Mouse (Mus musculus) neural tube, embryonic 13.5 days (tissue): ENCODE data around the gene Mrpl45. TPM values are rescaled to one million over a fixed set of nuclear protein-coding genes. Genes with fewer than 3 reads are reported as not detected.
"Not testable (repeated sequence)": the region's sequence is repeated elsewhere in the genome, so short reads cannot be mapped to it uniquely, and the experiment has no call there.

Experiments used
- ATAC-seq: fragments of 200-750 bp; cut with Nextera tagmentation; 2 replicates; pipeline ENCODE4 v1.8.0; 2017; ENCODE audit warnings: low read depth, mild to moderate bottlenecking, moderate TSS enrichment, moderate library complexity
- H3K27ac ChIP-seq: fragments of 300-500 bp; sonication (generic); replicated peaks from 2 replicates; pipeline ENCODE4 v1.5.1; 2015; ENCODE audit warnings: moderate library complexity, mild to moderate bottlenecking, inconsistent platforms
- H3K27me3 ChIP-seq: fragments of 300-500 bp; sonication (generic); 2 replicates; pipeline ENCODE4 v1.6.1; 2015; ENCODE audit warnings: mild to moderate bottlenecking, inconsistent platforms
- H3K36me3 ChIP-seq: fragments of 300-500 bp; sonication (generic); 2 replicates; pipeline ENCODE4 v1.6.1; 2015; ENCODE audit warnings: mild to moderate bottlenecking, inconsistent platforms
- H3K4me1 ChIP-seq: fragments of 300-500 bp; sonication (generic); replicated peaks from 2 replicates; pipeline ENCODE4 v1.6.1; 2015; ENCODE audit warnings: inconsistent platforms
- H3K4me2 ChIP-seq: fragments of 300-500 bp; sonication (generic); 2 replicates; pipeline ENCODE4 v1.6.1; 2015; ENCODE audit warnings: inconsistent platforms, mild to moderate bottlenecking, moderate library complexity
- H3K4me3 ChIP-seq: fragments of 300-500 bp; sonication (generic); 2 replicates; pipeline ENCODE4 v1.5.1; 2015; ENCODE audit warnings: mild to moderate bottlenecking, inconsistent platforms
- H3K9ac ChIP-seq: fragments of 300-500 bp; sonication (generic); 2 replicates; pipeline ENCODE4 v1.6.1; 2015; ENCODE audit warnings: moderate library complexity, mild to moderate bottlenecking, inconsistent platforms
- H3K9me3 ChIP-seq: fragments of 300-500 bp; sonication (generic); 2 replicates; pipeline ENCODE4 v1.6.1; 2016; ENCODE audit warnings: inconsistent platforms
- WGBS: fragments of 180-500 bp; shearing (Covaris S2); methylation state at CpG from one replicate; pipeline ENCODE4 v1.1.7; 2015; 5-methylcytosine and 5-hydroxymethylcytosine counted together
- polyA plus RNA-seq: library from polyadenylated mRNA; unstranded; fragments of >200 nt; fragmentation: Nextera tagmentation; extraction: Ambion mirVana; gene quantifications from 2 replicates; pipeline ENCODE4 v1.2.1, GENCODE M21; 2015

Gene Mrpl45
- polyA plus RNA-seq: 38.2 and 43.8 TPM in 2 replicates

DNA sequence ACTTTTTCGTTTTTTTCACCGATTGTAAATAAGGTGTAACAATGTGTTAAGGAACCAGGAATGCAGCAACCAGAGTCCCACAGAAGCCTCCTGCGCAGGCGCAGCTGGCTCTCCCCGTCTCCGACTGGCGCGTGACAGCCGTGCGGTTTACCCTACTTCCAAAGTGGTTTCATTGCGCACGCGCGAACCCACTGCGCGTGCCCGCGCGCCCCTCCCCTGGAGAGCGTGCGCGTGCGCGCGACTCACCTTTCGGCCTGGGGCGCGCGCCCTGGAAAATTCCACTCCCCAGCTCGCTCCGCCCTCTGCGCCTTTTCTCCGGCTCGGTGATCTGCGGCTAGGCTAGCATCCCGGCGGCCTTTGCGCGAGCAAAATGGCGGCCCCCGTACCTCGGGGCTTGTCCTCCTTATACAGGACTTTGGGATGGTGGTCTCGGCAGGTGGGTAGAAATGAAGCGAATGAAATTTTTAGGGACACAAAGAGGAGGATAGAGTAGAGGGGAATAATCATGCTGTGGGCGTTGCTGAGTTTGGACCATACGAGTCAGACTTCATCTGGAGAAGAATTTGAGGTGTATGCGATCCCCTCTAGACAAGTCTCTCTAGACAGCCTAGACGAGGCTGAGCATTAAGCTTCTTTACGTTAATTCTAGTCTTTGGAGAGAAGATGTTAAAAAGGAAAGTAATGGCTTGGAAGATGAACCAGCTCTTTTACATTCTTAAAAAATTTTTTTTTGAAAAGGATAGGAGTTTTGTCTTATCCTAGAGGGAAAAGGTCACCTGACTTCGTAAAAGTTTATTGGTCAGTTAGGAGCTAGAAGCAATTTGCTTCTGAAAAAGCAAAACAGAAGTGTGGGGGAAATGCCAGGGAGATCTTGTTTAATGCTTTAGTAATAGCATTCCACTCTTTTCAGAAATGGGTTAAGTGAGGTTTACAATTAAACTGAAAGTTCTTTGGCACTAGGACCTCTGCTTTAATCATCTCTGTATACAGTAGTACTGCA lies at the start of gene Mrpl45:
Mrpl45 (plus strand) TSS at position 213 of the 1,000 bp plus-strand sequence.
- under 1% methylated on average over 50 of the region's 50 CpGs for WGBS
- Histone ChIP-seq H3K9ac (peak within 1 kb of the TSS; percentile 74), H3K27me3 (0 out of 2 replicates have a peak, but pooled peaks cover 2% of the 10 kb centered on the region), H3K4me1 (peaks cover 20% of the 10 kb centered on the region), H3K9me3 (no peaks in the 10 kb centered on the region), H3K4me2 (peak within 1 kb of the TSS; percentile 61), H3K4me3 (peak within 1 kb of the TSS; percentile 57), H3K27ac (peak within 1 kb of the TSS; percentile 80), H3K36me3 (peaks cover 5% of the 10 kb centered on the region; the same call in 1 of the 2 replicates)
- peak; percentile 96 for ATAC-seq

DNA sequence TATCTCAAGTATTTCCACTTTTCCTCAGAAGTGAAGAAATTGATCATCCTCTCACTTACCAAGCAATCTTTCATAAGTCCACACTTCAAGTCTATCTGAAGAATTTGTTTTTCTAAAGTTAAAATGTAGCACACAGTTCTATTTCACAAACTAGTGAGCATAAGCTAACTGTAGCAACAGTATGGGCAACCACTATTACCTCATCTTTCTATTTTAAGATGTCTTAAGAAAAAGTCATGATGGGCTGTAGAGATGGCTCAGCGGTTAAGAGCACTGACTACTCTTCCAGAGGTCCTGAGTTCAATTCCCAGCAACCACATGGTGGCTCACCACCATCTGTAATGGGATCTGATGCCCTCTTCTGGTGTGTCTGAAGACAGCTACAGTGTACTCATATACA lies 49.0 kb upstream of the Mrpl45 start:
- not testable (repeated sequence) for H3K4me2 ChIP-seq, H3K27ac ChIP-seq, H3K9me3 ChIP-seq, H3K4me3 ChIP-seq, H3K27me3 ChIP-seq, H3K4me1 ChIP-seq, ATAC-seq, H3K9ac ChIP-seq
- 100% methylated on average over 1 of the region's 1 CpGs for WGBS
- peaks cover 25% of the 10 kb centered on the region for H3K36me3 ChIP-seq

DNA sequence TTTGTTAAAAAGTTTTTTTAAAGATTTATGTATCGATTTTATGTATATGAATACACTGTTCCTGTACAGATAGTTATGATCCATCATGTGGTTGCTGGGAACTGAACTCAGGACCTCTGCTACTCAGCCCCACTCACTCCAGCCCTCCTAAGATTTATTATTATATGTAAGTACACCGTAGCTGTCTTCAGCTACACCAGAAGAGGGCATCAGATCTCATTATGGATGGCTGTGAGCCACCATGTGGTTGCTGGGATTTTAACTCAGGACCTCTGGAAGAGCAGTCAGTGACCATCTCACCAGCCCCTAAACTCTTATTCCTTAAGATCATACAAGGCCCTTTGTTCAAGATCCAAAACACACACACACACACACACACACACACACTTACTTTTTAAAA lies 45.5 kb upstream of the Mrpl45 start:
- H3K27ac ChIP-seq, H3K4me1 ChIP-seq: not testable (repeated sequence)
- WGBS: 79% methylated on average over 2 of the region's 2 CpGs

DNA sequence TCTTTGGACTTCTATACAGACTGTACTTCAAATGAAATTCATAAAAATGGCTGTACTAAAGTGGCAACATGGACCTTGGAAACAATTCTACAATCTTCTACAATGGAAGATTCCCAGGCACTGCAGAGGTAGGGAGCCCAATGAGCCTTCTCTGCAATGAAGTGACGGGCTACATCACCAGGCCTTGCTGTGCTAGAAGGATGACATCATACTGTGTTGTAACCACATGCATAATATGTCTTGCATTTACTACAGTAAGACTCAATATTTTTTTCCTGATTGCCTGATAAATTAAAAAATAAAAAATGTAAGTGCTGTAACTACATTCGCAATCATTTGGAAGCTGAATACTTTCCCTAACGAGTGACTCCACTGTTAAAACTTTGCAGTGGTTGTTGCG lies 42.7 kb upstream of the Mrpl45 start:
- 96% methylated on average over 4 of the region's 4 CpGs for WGBS
- Histone ChIP-seq H3K9ac (no peak overlapping the region), H3K4me2 (no peak overlapping the region), H3K4me3 (no peak overlapping the region), H3K27me3 (no peaks in the 10 kb centered on the region), H3K4me1 (peaks cover 13% of the 10 kb centered on the region), H3K9me3 (no peaks in the 10 kb centered on the region), H3K27ac (no peak overlapping the region), H3K36me3 (no peaks in the 10 kb centered on the region)
- no peak for ATAC-seq

More for the DNA sequence above, 45.5 kb upstream of the Mrpl45 start:
- H3K9me3 ChIP-seq, H3K9ac ChIP-seq, ATAC-seq, H3K4me3 ChIP-seq, H3K4me2 ChIP-seq, H3K27me3 ChIP-seq: not testable (repeated sequence)
- H3K36me3 ChIP-seq: peaks cover 12% of the 10 kb centered on the region

DNA sequence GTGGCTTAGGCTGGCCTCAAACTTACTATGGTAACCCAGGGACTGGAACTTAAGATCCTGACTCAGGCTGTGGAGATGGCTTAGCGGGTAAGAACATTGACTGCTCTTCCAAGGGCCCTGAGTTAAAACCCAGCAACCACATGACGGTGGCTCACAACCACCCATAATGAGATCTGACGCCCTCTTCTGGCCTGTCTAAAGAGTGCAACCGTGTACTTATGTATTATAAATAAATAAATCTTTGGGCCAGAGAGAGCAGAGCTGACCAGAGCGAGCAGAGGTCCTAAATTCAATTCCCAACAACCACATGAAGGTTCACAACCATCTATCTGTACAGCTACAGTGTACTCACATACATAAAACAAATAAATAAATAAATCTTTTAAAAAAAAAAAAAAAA lies 41.9 kb upstream of the Mrpl45 start:
- Histone ChIP-seq H3K27me3 (no peaks in the 10 kb centered on the region), H3K9ac (no peak overlapping the region), H3K4me3 (no peak overlapping the region), H3K4me2 (no peak overlapping the region), H3K27ac (no peak overlapping the region), H3K4me1 (peaks cover 21% of the 10 kb centered on the region), H3K9me3 (no peaks in the 10 kb centered on the region), H3K36me3 (no peaks in the 10 kb centered on the region)
- ATAC-seq: no peak
- WGBS: 88% methylated on average over 5 of the region's 5 CpGs

DNA sequence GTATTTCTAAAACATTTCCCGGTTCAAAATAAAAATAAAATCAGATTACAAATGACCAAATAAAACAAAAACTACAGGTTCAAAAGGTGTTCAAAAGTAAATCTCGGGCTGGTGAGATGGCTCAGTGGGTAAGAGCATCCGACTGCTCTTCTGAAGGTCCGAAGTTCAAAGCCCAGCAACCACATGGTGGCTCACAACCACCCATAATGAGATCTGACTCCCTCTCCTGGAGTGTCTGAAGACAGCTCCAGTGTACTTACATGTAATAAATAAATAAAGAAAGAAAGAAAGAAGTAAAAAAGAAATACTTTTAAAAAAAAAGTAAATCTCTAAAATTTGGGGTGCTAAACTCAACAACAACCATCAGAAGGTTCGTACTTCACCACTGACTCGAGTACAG lies 40.6 kb upstream of the Mrpl45 start:
- H3K27me3 ChIP-seq, H3K9ac ChIP-seq, H3K9me3 ChIP-seq, H3K36me3 ChIP-seq, H3K4me3 ChIP-seq, H3K27ac ChIP-seq, H3K4me2 ChIP-seq, ATAC-seq: not testable (repeated sequence)
- H3K4me1 ChIP-seq: peaks cover 28% of the 10 kb centered on the region
- 96% methylated on average over 6 of the region's 6 CpGs for WGBS

DNA sequence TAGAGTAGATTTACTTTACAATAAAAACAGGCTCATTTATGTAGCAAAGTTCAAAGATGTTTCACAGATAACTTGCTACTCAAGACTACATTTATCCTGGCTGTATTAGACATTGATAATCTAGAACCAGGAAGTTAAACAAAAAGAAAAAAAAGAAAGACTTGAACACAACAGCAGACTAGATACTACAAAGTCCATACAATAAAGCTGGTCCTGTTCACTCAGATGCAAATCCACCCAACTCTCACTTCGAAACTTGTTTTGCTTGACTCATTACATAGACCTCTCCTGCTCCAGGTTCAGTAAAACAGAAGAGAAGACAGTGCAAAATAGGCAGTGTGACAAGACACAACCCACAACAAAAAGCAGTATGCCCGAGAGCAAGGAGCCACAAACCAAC lies 40.2 kb upstream of the Mrpl45 start:
- Histone ChIP-seq H3K4me1 (peaks cover 28% of the 10 kb centered on the region), H3K9me3 (no peaks in the 10 kb centered on the region), H3K4me2 (no peak overlapping the region), H3K9ac (no peak overlapping the region), H3K27me3 (no peaks in the 10 kb centered on the region), H3K27ac (no peak overlapping the region), H3K36me3 (no peaks in the 10 kb centered on the region), H3K4me3 (no peak overlapping the region)
- no peak for ATAC-seq
- 89% methylated on average over 2 of the region's 2 CpGs for WGBS

DNA sequence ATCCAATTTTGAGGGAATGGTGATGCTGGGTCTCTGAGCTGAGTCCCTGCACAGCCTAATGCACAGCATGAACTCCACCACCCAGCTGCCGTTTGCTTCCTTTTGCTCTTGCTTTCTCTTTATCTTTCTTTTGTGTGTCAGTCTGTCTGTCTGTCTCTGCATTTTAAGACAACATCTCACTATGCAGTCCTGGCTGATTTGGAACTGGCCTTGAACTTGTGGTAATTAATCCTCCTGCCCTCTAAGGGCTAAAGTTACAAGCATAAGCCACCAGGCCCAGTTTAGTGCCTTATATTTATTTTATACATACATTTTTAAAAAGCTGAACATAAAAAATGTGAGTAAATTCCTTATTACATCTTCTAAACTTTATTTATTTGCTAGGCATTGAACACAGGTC lies 39.5 kb upstream of the Mrpl45 start:
- WGBS: 40% methylated on average over 1 of the region's 1 CpGs
- H3K4me3 ChIP-seq: no peak overlapping the region
- no peaks in the 10 kb centered on the region for H3K9me3 ChIP-seq
- peaks cover 30% of the 10 kb centered on the region for H3K4me1 ChIP-seq
- no peaks in the 10 kb centered on the region for H3K36me3 ChIP-seq
- H3K9ac ChIP-seq: no peak overlapping the region
- no peak overlapping the region for H3K4me2 ChIP-seq
- H3K27ac ChIP-seq: no peak overlapping the region
- ATAC-seq: no peak
- no peaks in the 10 kb centered on the region for H3K27me3 ChIP-seq

DNA sequence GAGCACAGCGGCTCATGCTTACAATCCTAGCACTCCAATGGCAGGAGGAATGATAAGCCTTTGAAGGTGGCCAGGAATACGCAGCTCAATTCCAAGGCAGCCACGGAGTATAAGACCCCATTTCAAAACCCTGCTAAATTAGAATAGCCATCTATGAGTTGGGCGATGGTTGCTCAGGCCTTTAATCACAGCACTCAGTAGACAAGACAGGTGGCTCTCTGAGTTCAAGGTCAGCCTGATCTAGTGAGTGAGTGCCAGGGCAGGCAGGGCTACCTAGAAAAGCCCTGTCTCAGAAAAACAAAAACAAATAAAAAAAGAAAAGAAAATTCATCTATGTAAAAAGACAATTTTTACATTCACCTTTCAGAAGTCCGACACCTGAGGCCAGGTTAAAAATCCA lies 38.4 kb upstream of the Mrpl45 start:
- Histone ChIP-seq H3K27ac (no peak overlapping the region; the same call in 1 of the 2 replicates), H3K36me3 (no peaks in the 10 kb centered on the region), H3K4me2 (0 out of 2 replicates have a peak overlapping the region, but pooled peaks have one; percentile 3), H3K4me1 (peaks cover 32% of the 10 kb centered on the region), H3K9ac (no peak overlapping the region), H3K27me3 (no peaks in the 10 kb centered on the region), H3K9me3 (no peaks in the 10 kb centered on the region), H3K4me3 (no peak overlapping the region)
- WGBS: 87% methylated on average over 5 of the region's 5 CpGs
- ATAC-seq: no peak

DNA sequence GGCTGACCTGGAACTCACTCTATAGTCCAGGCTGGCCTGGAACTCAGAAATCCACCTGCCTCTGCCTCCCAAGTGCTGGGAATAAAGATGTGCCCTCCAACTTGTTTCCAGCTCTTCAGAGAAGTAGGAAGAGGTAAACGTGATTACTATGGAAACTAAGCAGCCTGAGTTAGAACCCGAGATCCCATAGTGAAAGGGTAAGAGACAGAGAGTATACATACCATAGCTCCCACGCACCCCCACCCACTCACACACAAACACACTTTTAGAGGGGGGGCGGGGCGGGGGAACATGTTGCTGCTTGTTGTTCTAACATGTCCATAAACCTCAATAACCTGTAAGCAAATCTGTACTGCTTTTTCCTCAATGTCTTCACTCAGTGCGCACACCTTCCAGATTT lies 37.1 kb upstream of the Mrpl45 start:
- Histone ChIP-seq H3K4me1 (peaks cover 32% of the 10 kb centered on the region), H3K9ac (peak overlapping the region; percentile 99), H3K36me3 (no peaks in the 10 kb centered on the region), H3K27me3 (no peaks in the 10 kb centered on the region), H3K27ac (0 out of 2 replicates have a peak overlapping the region, but pooled peaks have one; percentile 99), H3K4me2 (peak overlapping the region; percentile 82), H3K4me3 (peak overlapping the region; percentile 100), H3K9me3 (no peaks in the 10 kb centered on the region)
- 84% methylated on average over 6 of the region's 6 CpGs for WGBS
- ATAC-seq: no peak

DNA sequence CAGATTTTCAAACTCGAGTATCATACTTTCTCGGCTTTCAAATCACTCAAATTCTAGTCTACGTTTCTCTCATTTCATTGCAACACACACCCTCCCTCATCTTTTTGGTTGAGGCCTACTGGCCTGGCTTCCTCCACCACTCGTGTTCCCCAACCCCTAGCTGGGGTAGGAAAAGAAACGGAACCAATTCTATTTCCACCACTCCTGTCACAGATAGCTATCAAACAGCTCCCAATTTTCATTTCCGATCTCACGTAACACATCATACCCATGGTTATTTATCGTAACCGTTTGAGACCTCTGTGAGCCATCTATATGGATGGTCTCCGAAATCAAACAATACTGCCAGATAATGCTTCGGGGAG lies 36.5 kb upstream of the Mrpl45 start:
- no peak; the same call in 1 of the 2 replicates for ATAC-seq

DNA sequence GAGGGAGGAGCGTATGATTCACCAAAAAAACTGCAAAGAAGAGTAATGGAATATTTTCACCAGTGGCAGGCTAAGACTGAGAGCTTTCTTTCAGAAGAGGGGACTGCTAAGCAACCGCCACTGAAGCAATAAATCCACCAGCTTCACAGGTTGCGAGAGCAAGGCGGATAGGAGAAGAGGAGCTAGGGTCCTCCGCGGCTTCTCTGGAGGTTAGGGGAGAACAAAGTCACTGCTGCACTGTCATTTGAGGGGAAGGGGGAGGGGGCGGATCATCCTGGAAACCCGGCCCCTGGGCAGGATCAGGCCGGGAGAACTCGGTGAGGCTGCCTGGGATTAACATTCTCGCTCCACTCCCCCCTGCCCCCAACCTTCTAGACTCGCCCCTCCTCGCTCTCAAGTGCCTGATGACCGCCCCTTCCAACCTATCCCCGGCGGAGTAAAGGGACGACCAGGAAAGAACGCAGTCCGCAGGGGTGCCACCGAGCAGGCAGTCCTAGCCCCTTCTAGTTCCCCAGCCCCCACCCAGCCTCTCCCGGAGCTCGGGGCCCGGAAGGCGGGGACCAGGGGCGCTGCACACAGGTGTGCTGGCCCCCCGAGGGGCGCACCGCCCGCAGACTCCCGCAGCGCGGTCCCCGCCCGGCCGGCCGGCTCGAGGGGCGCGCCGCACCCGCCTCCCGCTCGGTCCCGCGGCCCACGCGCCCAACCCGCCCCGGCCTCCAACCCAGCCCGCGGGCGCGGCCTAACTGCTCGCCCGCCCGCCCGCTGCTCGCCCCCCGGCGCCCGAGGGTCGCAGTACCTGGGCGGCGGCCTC lies 35.9 kb upstream of the Mrpl45 start:
- no peaks in the 10 kb centered on the region for H3K9me3 ChIP-seq
- H3K4me1 ChIP-seq: peaks cover 32% of the 10 kb centered on the region
- peak; percentile 85 for ATAC-seq
- under 1% methylated on average over 60 of the region's 64 CpGs for whole genome bisulfite sequencing
- H3K9ac ChIP-seq: peak overlapping the region; percentile 99
- no peaks in the 10 kb centered on the region for H3K36me3 ChIP-seq
- peak overlapping the region; percentile 99 for H3K27ac ChIP-seq
- peak overlapping the region; percentile 100 for H3K4me3 ChIP-seq
- peak overlapping the region; percentile 82 for H3K4me2 ChIP-seq
- H3K27me3 ChIP-seq: no peaks in the 10 kb centered on the region

More for the DNA sequence above, 36.5 kb upstream of the Mrpl45 start:
- Histone ChIP-seq H3K4me2 (peak overlapping the region; percentile 82), H3K4me3 (peak overlapping the region; percentile 100), H3K9me3 (no peaks in the 10 kb centered on the region), H3K27me3 (no peaks in the 10 kb centered on the region), H3K27ac (peak overlapping the region; percentile 99), H3K4me1 (peaks cover 32% of the 10 kb centered on the region), H3K36me3 (no peaks in the 10 kb centered on the region), H3K9ac (peak overlapping the region; percentile 99)
- WGBS: 19% methylated on average over 11 of the region's 11 CpGs
